Mouse (Mus musculus): ENCODE measurements around the gene Gpr84. TPM values are rescaled to one million over a fixed set of nuclear protein-coding genes. Genes with fewer than 3 reads are reported as not detected.
A peak's percentile ranks its signal among the peaks of the same experiment; 100 is the strongest.

The Gpr84 gene
- 0.20 and 0.29 TPM in 2 replicates for polyA plus RNA-seq (2015; fragmentation: Nextera tagmentation; extraction: Ambion mirVana)

DNA sequence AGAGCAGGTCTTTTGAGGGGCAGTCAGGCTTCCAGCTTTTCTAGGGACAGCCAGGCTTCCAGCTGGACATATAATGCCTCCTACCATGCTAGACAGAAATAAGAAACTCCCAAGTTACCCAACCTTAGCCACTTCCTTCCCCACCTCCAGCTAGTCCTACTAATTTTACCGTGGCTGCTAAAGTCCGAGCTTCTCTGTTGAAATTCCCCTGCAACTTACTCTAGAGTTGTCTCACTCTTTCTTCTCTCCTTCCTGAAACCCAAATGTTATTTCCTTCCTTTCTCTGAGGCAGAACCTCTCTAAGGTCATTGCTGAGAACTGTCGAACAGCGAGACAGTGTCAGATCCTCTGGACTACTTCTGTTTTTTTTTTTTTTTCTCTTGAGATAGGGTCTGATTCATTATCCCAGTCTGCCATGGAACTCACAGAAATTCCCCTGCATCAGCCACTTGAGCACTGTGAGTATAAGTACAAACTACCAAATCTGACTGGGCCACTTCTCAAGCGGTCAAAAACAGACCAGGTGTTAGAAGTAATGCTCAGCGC lies at the start of gene Gpr84:
TSS of gene Gpr84 (minus strand) at position 248 of the 546 bp plus-strand sequence.
- H3K4me2 ChIP-seq (replicated peaks): no peak within 1 kb of the TSS
- no peaks in the 10 kb centered on the region for H3K9me3 ChIP-seq
- H3K36me3 ChIP-seq: no peaks in the 10 kb centered on the region
- ATAC-seq: no peak
- WGBS: 62% methylated on average over 6 of the region's 6 CpGs
- no peak within 1 kb of the TSS for H3K27ac ChIP-seq
- H3K4me3 ChIP-seq (replicated peaks): no peak within 1 kb of the TSS
- no peak within 1 kb of the TSS for H3K9ac ChIP-seq
- H3K4me1 ChIP-seq (replicated peaks): peaks cover 42% of the 10 kb centered on the region
- no peaks in the 10 kb centered on the region for H3K27me3 ChIP-seq (replicated peaks)

DNA sequence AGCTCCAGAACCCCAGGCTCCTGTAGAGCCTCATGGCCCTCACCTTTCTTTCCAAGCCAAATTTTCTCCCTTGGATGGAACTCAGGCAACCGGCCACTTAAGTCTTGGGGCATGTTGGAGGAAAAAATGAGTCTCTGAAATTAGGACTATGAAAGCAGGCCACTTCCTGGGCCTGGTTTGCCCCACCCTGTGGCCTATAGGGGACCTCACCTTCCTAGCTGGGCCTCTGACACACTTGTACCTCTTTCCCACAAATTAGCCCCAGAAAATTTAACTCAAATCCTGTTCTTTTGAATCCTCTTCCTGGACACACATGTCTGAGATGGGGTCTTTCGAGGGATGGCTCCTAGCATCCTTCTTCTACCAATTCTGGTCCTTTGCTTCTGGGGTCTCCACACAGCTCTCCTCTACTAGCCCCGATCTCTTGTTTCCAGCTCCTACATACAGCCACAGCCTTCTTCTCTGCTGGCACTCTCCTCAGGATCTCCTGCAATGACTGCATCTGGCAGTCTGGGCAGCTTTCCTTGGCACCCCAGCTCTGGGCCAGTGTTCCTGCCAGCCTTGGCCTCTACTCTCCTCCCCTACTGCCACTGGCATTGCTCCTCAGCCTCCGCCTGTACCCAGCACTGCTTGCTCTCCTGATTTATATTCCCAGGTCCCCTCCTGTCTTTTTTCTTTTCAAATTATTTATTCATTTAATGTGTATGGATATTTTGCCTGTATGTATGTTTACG lies 49.6 kb upstream of the Gpr84 start:
- Histone ChIP-seq H3K9me3 (no peaks in the 10 kb centered on the region), H3K9ac (no peak overlapping the region), H3K27ac (no peak overlapping the region), H3K27me3 (replicated peaks) (no peaks in the 10 kb centered on the region), H3K36me3 (peaks cover 13% of the 10 kb centered on the region; the same call in 1 of the 2 replicates), H3K4me3 (replicated peaks) (no peak overlapping the region), H3K4me1 (replicated peaks) (peaks cover 26% of the 10 kb centered on the region), H3K4me2 (replicated peaks) (no peak overlapping the region)
- 85% methylated on average over 5 of the region's 5 CpGs for WGBS
- no peak for ATAC-seq

GRCm38 (mm10) chr15:103359122-103359510 lies 48.7 kb upstream of the Gpr84 start:
- no peak overlapping the region for H3K9ac ChIP-seq
- no peaks in the 10 kb centered on the region for H3K9me3 ChIP-seq
- peaks cover 13% of the 10 kb centered on the region; the same call in 1 of the 2 replicates for H3K36me3 ChIP-seq
- 52% methylated on average over 1 of the region's 1 CpGs for WGBS
- 0 out of 2 replicates have a peak, but pooled peaks have one; percentile 3 for ATAC-seq
- H3K4me3 ChIP-seq (replicated peaks): no peak overlapping the region
- H3K4me1 ChIP-seq (replicated peaks): peaks cover 20% of the 10 kb centered on the region
- no peak overlapping the region for H3K27ac ChIP-seq
- H3K4me2 ChIP-seq (replicated peaks): no peak overlapping the region
- no peaks in the 10 kb centered on the region for H3K27me3 ChIP-seq (replicated peaks)

- peaks cover 19% of the 10 kb centered on the region; the same call in 1 of the 2 replicates for H3K4me1 ChIP-seq (replicated peaks)
- WGBS: 53% methylated on average over 4 of the region's 4 CpGs
- H3K27ac ChIP-seq: no peak overlapping the region
- peaks cover 13% of the 10 kb centered on the region; the same call in 1 of the 2 replicates for H3K36me3 ChIP-seq
- H3K4me3 ChIP-seq (replicated peaks): no peak overlapping the region
- no peak overlapping the region for H3K9ac ChIP-seq
- no peaks in the 10 kb centered on the region for H3K9me3 ChIP-seq
- peak; percentile 54 for ATAC-seq
- H3K4me2 ChIP-seq (replicated peaks): no peak overlapping the region
- no peaks in the 10 kb centered on the region for H3K27me3 ChIP-seq (replicated peaks)
Observed at GRCm38 (mm10) chr15:103358278-103359121, 48.1 kb upstream of the Gpr84 start.

GRCm38 (mm10) chr15:103357817-103358216 lies 47.4 kb upstream of the Gpr84 start:
- H3K27me3 ChIP-seq (replicated peaks): no peaks in the 10 kb centered on the region
- H3K36me3 ChIP-seq: peaks cover 13% of the 10 kb centered on the region; the same call in 1 of the 2 replicates
- no peak for ATAC-seq
- H3K9me3 ChIP-seq: no peaks in the 10 kb centered on the region
- H3K4me3 ChIP-seq (replicated peaks): no peak overlapping the region
- H3K4me2 ChIP-seq (replicated peaks): no peak overlapping the region
- WGBS: 86% methylated on average over 4 of the region's 4 CpGs
- H3K27ac ChIP-seq: no peak overlapping the region
- no peak overlapping the region for H3K9ac ChIP-seq
- H3K4me1 ChIP-seq (replicated peaks): peaks cover 19% of the 10 kb centered on the region; the same call in 1 of the 2 replicates

DNA sequence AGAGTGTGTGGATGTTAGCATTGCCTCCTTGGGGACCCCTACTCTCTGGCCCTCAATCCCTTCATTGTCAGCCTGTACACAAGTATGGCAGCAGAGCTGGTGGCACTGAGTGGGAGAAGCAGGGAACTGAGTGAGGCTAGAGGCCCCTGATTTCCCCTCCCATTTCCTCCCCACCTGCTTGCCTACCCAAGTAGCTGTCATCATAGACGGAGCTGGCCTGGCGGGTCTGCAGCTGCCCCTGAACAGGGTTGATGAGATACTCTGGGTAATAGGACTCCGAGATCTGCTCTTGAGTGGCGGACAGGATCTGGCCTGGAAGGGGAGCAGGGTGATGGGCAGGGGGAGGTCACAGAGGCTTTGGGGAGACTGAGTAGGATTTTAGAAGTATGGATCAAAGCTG lies 45.7 kb upstream of the Gpr84 start:
- WGBS: 78% methylated on average over 4 of the region's 4 CpGs

DNA sequence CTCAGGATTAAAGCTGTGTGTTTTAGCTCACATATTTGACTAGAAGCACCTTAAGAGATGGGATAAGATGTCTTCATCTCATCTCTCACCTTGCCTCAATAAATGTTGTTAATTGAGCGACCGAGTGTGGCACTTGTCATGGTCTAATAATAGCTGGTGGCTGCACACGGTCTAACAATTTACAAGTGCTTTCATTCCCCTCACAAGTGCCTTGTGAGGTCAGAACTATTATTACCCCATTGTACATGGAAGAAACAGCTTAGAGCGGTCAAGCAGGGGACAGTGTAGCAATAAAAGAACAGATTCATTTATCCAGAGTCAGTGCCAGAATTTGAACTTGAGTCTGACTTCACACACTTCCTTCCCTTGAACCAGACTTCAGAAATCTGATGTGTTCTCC lies 45.0 kb upstream of the Gpr84 start:
- Histone ChIP-seq H3K9me3 (no peaks in the 10 kb centered on the region), H3K36me3 (peaks cover 32% of the 10 kb centered on the region), H3K4me1 (replicated peaks) (peaks cover 16% of the 10 kb centered on the region; the same call in 1 of the 2 replicates), H3K4me3 (replicated peaks) (no peak overlapping the region), H3K27ac (no peak overlapping the region), H3K4me2 (replicated peaks) (no peak overlapping the region), H3K27me3 (replicated peaks) (no peaks in the 10 kb centered on the region), H3K9ac (no peak overlapping the region)
- ATAC-seq: no peak
- WGBS: 86% methylated on average over 4 of the region's 4 CpGs

More for the DNA sequence above, 45.7 kb upstream of the Gpr84 start:
- peaks cover 16% of the 10 kb centered on the region; the same call in 1 of the 2 replicates for H3K4me1 ChIP-seq (replicated peaks)
- no peak overlapping the region for H3K27ac ChIP-seq
- no peak overlapping the region for H3K4me3 ChIP-seq (replicated peaks)
- H3K9me3 ChIP-seq: no peaks in the 10 kb centered on the region
- ATAC-seq: no peak
- H3K27me3 ChIP-seq (replicated peaks): no peaks in the 10 kb centered on the region
- no peak overlapping the region for H3K4me2 ChIP-seq (replicated peaks)
- no peak overlapping the region for H3K9ac ChIP-seq
- peaks cover 25% of the 10 kb centered on the region for H3K36me3 ChIP-seq

DNA sequence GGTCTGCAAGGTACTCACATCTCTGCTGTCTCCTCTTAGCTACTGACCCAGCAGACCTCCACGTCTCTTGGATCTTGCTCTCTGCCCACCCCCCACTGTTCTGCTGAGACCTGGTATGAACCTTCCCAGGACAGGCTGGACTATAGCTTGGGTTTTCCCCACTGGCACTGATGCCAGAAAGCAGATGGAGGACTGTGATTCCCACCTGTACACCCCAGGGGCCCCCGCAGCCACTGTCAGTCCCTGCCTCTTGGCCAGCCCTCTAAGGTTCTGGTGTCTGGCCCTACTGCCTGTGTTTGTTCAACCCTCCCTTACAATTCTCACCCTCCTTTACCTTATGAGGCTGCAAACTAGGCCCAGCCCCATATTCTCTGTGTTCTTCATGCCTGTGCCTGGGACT lies 44.3 kb upstream of the Gpr84 start:
- Histone ChIP-seq H3K27me3 (replicated peaks) (no peaks in the 10 kb centered on the region), H3K36me3 (peaks cover 36% of the 10 kb centered on the region), H3K4me3 (replicated peaks) (no peak overlapping the region), H3K4me2 (replicated peaks) (no peak overlapping the region), H3K27ac (no peak overlapping the region), H3K4me1 (replicated peaks) (peaks cover 14% of the 10 kb centered on the region; the same call in 1 of the 2 replicates), H3K9ac (no peak overlapping the region), H3K9me3 (no peaks in the 10 kb centered on the region)
- 87% methylated on average over 2 of the region's 2 CpGs for WGBS
- ATAC-seq: no peak

DNA sequence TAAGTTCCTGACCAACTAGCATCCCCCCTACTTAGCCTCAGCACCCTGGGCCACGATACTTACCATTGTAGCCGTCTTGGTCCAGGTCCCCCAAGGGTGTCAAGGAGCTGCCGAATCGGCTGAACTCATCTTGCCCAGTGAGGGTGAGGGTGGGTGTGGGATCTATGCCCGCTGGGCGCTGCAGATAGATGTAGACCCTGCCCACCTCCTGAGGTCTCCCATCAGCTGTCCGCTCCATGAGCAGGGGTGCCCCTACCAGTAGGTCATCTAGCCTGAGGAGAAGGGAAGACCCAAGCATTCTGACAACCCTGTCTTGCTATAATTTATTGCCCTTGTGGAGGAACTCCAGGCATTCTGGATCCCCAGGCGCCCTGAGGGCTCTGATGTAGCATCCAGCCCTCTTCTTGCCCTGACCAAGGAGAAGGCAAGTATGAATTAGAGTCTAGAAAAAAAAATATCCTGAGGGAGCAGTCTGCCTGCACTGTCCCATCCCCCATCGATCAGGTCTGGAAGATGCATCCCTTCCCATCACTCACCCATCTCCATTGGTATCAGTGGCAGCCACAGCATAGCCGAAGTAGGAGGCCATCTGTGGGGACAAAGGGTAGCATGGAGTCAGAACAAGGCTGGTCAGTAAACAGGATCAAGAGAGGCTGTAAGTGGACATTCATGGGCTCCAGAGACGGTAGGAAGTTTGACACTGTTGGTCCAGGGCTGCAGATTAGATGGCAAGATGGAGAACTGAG lies 43.3 kb upstream of the Gpr84 start:
- no peaks in the 10 kb centered on the region for H3K27me3 ChIP-seq (replicated peaks)
- no peaks in the 10 kb centered on the region for H3K9me3 ChIP-seq
- no peak overlapping the region for H3K4me2 ChIP-seq (replicated peaks)
- peaks cover 5% of the 10 kb centered on the region; the same call in 1 of the 2 replicates for H3K4me1 ChIP-seq (replicated peaks)
- no peak for ATAC-seq
- peaks cover 40% of the 10 kb centered on the region for H3K36me3 ChIP-seq
- no peak overlapping the region for H3K4me3 ChIP-seq (replicated peaks)
- no peak overlapping the region for H3K9ac ChIP-seq
- WGBS: 90% methylated on average over 11 of the region's 11 CpGs
- no peak overlapping the region for H3K27ac ChIP-seq

DNA sequence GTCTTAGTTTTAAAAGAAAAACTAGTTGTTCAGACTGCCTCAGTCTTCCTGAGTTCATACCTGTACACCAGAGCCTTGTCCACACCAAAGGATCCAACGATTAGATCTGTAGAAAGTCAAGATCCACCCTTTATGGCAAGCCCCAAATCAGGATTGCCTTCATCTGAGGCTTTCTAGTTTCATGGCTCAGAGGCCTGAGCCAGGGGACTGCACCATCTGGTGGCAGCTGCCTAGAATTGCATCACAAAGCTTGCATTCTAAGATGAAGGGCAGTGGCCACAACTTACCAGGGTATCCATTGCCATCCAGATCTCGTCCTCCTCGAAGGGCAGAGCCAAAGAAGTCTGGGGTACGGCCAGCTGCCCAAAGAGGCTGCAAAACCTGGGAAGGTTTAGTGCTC lies 42.4 kb upstream of the Gpr84 start:
- H3K4me2 ChIP-seq (replicated peaks): no peak overlapping the region
- peak; percentile 34; the same call in 1 of the 2 replicates for ATAC-seq
- H3K4me1 ChIP-seq (replicated peaks): no peaks in the 10 kb centered on the region
- no peak overlapping the region for H3K9ac ChIP-seq
- no peak overlapping the region for H3K4me3 ChIP-seq (replicated peaks)
- peaks cover 40% of the 10 kb centered on the region for H3K36me3 ChIP-seq
- H3K27me3 ChIP-seq (replicated peaks): no peaks in the 10 kb centered on the region
- 40% methylated on average over 4 of the region's 4 CpGs for WGBS
- no peaks in the 10 kb centered on the region for H3K9me3 ChIP-seq
- H3K27ac ChIP-seq: no peak overlapping the region

DNA sequence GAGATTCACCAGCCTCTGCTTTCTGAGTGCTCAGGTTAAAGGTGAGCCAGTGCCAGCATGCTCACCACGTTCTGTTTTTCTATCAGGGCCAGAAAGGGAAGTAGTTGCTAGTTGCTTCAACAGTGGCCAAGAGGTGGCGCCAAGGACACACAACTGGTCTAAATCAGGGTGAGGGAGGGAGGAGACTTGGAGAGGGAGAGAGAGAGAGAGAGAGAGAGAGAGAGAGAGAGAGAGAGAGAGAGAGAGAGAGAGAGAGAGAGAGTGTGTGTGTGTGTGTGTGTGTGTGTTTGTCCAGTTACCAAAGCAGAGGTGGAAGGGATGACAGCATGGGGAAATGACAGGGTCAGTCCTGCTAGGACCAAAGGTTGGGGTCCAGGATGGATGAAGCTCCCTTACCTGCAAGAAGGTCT lies 36.9 kb upstream of the Gpr84 start:
- 11% methylated on average over 2 of the region's 2 CpGs for WGBS

More for the DNA sequence above, 36.9 kb upstream of the Gpr84 start:
- Histone ChIP-seq H3K27ac (no peak overlapping the region), H3K36me3 (peaks cover 46% of the 10 kb centered on the region), H3K9ac (no peak overlapping the region), H3K27me3 (replicated peaks) (0 out of 2 replicates have a peak, but pooled peaks cover under 1% of the 10 kb centered on the region), H3K4me1 (replicated peaks) (no peaks in the 10 kb centered on the region), H3K4me2 (replicated peaks) (no peak overlapping the region), H3K9me3 (no peaks in the 10 kb centered on the region), H3K4me3 (replicated peaks) (no peak overlapping the region)
- ATAC-seq: peak; percentile 55
